Mouse (Mus musculus) megakaryocyte-erythroid progenitor cell, adult 5-6 weeks (primary cell): ENCODE data around the gene Gm13277. TPM values are rescaled to one million over a fixed set of nuclear protein-coding genes. Genes with fewer than 3 reads are reported as not detected.

Experiments used
- total RNA-seq, 2 experiments: library from RNA; stranded (forward) in 1 of 2; stranded (reverse) in 1 of 2; fragments of 200-1000, 215-1000 nt in 1 of 2; fragments of >200 nt in 1 of 2; fragmentation: Nextera tagmentation in 1 of 2; gene quantifications; 2 replicates each; pipeline ENCODE4 v1.2.3; 2014 to 2017

Gm13277 gene
- total RNA-seq, 2 experiments from 2014 or later = not detected

Other genes starting within 250 kb of the Gm13277 start
Only the 30 nearest of the 31 such genes appear.
- gene Ifna14, start 216.8 kb upstream of the Gm13277 start, total RNA-seq (2014; fragmentation: Nextera tagmentation) = not detected in 2 replicates
- not detected in 2 replicates for gene Ifna14, start 216.8 kb upstream of the Gm13277 start, total RNA-seq (2017)
- gene Ifna9, start 196.2 kb upstream of the Gm13277 start, total RNA-seq (2014; fragmentation: Nextera tagmentation) = not detected in 2 replicates
- not detected in 2 replicates for gene Ifna9, start 196.2 kb upstream of the Gm13277 start, total RNA-seq (2017)
- not detected in 2 replicates for gene Ifna12, start 185.3 kb upstream of the Gm13277 start, total RNA-seq (2014; fragmentation: Nextera tagmentation)
- not detected in 2 replicates for gene Ifna12, start 185.3 kb upstream of the Gm13277 start, total RNA-seq (2017)
- not detected in 2 replicates for gene C87499, start 154.2 kb upstream of the Gm13277 start, total RNA-seq (2014; fragmentation: Nextera tagmentation)
- gene C87499, start 154.2 kb upstream of the Gm13277 start, total RNA-seq (2017) = not detected in 2 replicates
- gene Ifna13, start 144.2 kb upstream of the Gm13277 start, total RNA-seq (2014; fragmentation: Nextera tagmentation) = not detected in 2 replicates
- gene Ifna13, start 144.2 kb upstream of the Gm13277 start, total RNA-seq (2017) = not detected in 2 replicates
- not detected in 2 replicates for gene Ifna16, start 111.7 kb upstream of the Gm13277 start, total RNA-seq (2014; fragmentation: Nextera tagmentation)
- not detected in 2 replicates for gene Ifna16, start 111.7 kb upstream of the Gm13277 start, total RNA-seq (2017)
- gene Ifna2, start 104.7 kb upstream of the Gm13277 start, total RNA-seq (2014; fragmentation: Nextera tagmentation) = not detected in 2 replicates
- gene Ifna2, start 104.7 kb upstream of the Gm13277 start, total RNA-seq (2017) = not detected in 2 replicates
- not detected in 2 replicates for gene Ifnab, start 97.3 kb upstream of the Gm13277 start, total RNA-seq (2014; fragmentation: Nextera tagmentation)
- gene Ifnab, start 97.3 kb upstream of the Gm13277 start, total RNA-seq (2017) = not detected in 2 replicates
- gene Gm26566, start 66.8 kb upstream of the Gm13277 start, total RNA-seq (2014; fragmentation: Nextera tagmentation) = not detected in 2 replicates
- gene Gm26566, start 66.8 kb upstream of the Gm13277 start, total RNA-seq (2017) = 1.1 and 1.5 TPM in 2 replicates
- gene Klhl9, start 66.2 kb upstream of the Gm13277 start, total RNA-seq (2014; fragmentation: Nextera tagmentation) = 37.1 and 50.0 TPM in 2 replicates
- gene Klhl9, start 66.2 kb upstream of the Gm13277 start, total RNA-seq (2017) = 67.3 and 88.5 TPM in 2 replicates
- not detected in 2 replicates for gene Gm13271, start 33.8 kb upstream of the Gm13277 start, total RNA-seq (2014; fragmentation: Nextera tagmentation)
- not detected in 2 replicates for gene Gm13271, start 33.8 kb upstream of the Gm13277 start, total RNA-seq (2017)
- not detected in 2 replicates for gene Gm13283, start 28.5 kb upstream of the Gm13277 start, total RNA-seq (2014; fragmentation: Nextera tagmentation)
- gene Gm13283, start 28.5 kb upstream of the Gm13277 start, total RNA-seq (2017) = not detected in 2 replicates
- not detected in 2 replicates for gene Gm13290, start 14.8 kb upstream of the Gm13277 start, total RNA-seq (2014; fragmentation: Nextera tagmentation)
- gene Gm13290, start 14.8 kb upstream of the Gm13277 start, total RNA-seq (2017) = not detected in 2 replicates
- gene Gm13289, start 11.7 kb upstream of the Gm13277 start, total RNA-seq (2014; fragmentation: Nextera tagmentation) = not detected in 2 replicates
- gene Gm13289, start 11.7 kb upstream of the Gm13277 start, total RNA-seq (2017) = not detected in 2 replicates
- not detected in 2 replicates for gene Gm13272, start 8.8 kb upstream of the Gm13277 start, total RNA-seq (2014; fragmentation: Nextera tagmentation)
- gene Gm13272, start 8.8 kb upstream of the Gm13277 start, total RNA-seq (2017) = not detected in 2 replicates
- 0.57 TPM in 1 of 2 replicates, not detected in the other for gene Ifnz, start 6.5 kb upstream of the Gm13277 start, total RNA-seq (2014; fragmentation: Nextera tagmentation)
- 0.11 TPM in 1 of 2 replicates, not detected in the other for gene Ifnz, start 6.5 kb upstream of the Gm13277 start, total RNA-seq (2017)
- not detected in 2 replicates for gene Gm13276, start 2.9 kb upstream of the Gm13277 start, total RNA-seq (2014; fragmentation: Nextera tagmentation)
- 1.6 TPM in 1 of 2 replicates, not detected in the other for gene Gm13276, start 2.9 kb upstream of the Gm13277 start, total RNA-seq (2017)
- gene Gm13278, start 2.9 kb downstream of the Gm13277 start, total RNA-seq (2014; fragmentation: Nextera tagmentation) = not detected in 2 replicates
- gene Gm13278, start 2.9 kb downstream of the Gm13277 start, total RNA-seq (2017) = not detected in 2 replicates
- gene Gm13275, start 5.9 kb downstream of the Gm13277 start, total RNA-seq (2014; fragmentation: Nextera tagmentation) = not detected in 2 replicates
- not detected in 2 replicates for gene Gm13275, start 5.9 kb downstream of the Gm13277 start, total RNA-seq (2017)
- gene Gm13279, start 8.8 kb downstream of the Gm13277 start, total RNA-seq (2014; fragmentation: Nextera tagmentation) = not detected in 2 replicates
- gene Gm13279, start 8.8 kb downstream of the Gm13277 start, total RNA-seq (2017) = not detected in 2 replicates
- not detected in 2 replicates for gene Gm13285, start 11.0 kb downstream of the Gm13277 start, total RNA-seq (2014; fragmentation: Nextera tagmentation)
- gene Gm13285, start 11.0 kb downstream of the Gm13277 start, total RNA-seq (2017) = not detected in 2 replicates
- gene Gm13287, start 14.6 kb downstream of the Gm13277 start, total RNA-seq (2014; fragmentation: Nextera tagmentation) = not detected in 2 replicates
- gene Gm13287, start 14.6 kb downstream of the Gm13277 start, total RNA-seq (2017) = not detected in 2 replicates
- gene Gm13288, start 16.9 kb downstream of the Gm13277 start, total RNA-seq (2014; fragmentation: Nextera tagmentation) = not detected in 2 replicates
- gene Gm13288, start 16.9 kb downstream of the Gm13277 start, total RNA-seq (2017) = 1.2 TPM in 1 of 2 replicates, not detected in the other
- not detected in 2 replicates for gene Ifna7, start 27.6 kb downstream of the Gm13277 start, total RNA-seq (2014; fragmentation: Nextera tagmentation)
- not detected in 2 replicates for gene Ifna7, start 27.6 kb downstream of the Gm13277 start, total RNA-seq (2017)
- not detected in 2 replicates for gene Ifna11, start 31.3 kb downstream of the Gm13277 start, total RNA-seq (2014; fragmentation: Nextera tagmentation)
- gene Ifna11, start 31.3 kb downstream of the Gm13277 start, total RNA-seq (2017) = not detected in 2 replicates
- not detected in 2 replicates for gene Ifna6, start 38.8 kb downstream of the Gm13277 start, total RNA-seq (2014; fragmentation: Nextera tagmentation)
- not detected in 2 replicates for gene Ifna6, start 38.8 kb downstream of the Gm13277 start, total RNA-seq (2017)
- not detected in 2 replicates for gene Ifna5, start 46.9 kb downstream of the Gm13277 start, total RNA-seq (2014; fragmentation: Nextera tagmentation)
- gene Ifna5, start 46.9 kb downstream of the Gm13277 start, total RNA-seq (2017) = not detected in 2 replicates
- gene Ifna4, start 53.2 kb downstream of the Gm13277 start, total RNA-seq (2014; fragmentation: Nextera tagmentation) = not detected in 2 replicates
- not detected in 2 replicates for gene Ifna4, start 53.2 kb downstream of the Gm13277 start, total RNA-seq (2017)
- gene Ifna1, start 61.5 kb downstream of the Gm13277 start, total RNA-seq (2014; fragmentation: Nextera tagmentation) = not detected in 2 replicates
- gene Ifna1, start 61.5 kb downstream of the Gm13277 start, total RNA-seq (2017) = not detected in 2 replicates
- not detected in 2 replicates for gene Ifne, start 91.6 kb downstream of the Gm13277 start, total RNA-seq (2014; fragmentation: Nextera tagmentation)
- not detected in 2 replicates for gene Ifne, start 91.6 kb downstream of the Gm13277 start, total RNA-seq (2017)